Mouse (Mus musculus): ENCODE results near the gene Rnf123. TPM values are rescaled to one million over a fixed set of nuclear protein-coding genes. Genes with fewer than 3 reads are reported as not detected.

Gene Rnf123
- polyA plus RNA-seq, 1 experiment from 2014 or later: 38.2 TPM

DNA sequence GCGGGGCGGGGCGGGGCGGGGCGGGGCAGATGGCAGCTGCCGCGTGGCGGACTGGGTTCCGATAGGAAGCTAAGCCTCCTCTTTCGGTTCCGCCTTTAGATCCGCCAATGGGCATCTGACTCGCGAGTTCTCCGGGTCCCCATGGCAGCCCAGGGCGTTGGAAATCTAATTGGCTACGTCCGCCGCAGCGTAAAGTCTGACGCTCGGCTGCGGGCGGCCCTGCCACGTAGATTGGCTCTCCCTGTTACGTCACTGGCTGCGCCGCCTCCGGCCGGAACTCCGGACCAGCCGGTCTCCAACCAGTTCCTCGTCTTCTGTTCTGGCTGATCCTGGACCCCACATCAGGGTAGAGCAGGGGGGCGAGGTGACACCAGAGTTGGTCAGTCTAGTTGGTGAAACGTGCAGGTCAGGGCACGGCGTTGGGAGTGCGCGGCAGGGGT lies 34.1 kb downstream of the Rnf123 start, which contains the start of gene Gmppb:
Gene Gmppb, plus strand, starts transcription at position 227 of the 440 bp plus-strand sequence.
- H3K9me3 ChIP-seq: no peaks in the 10 kb centered on the region
- peak within 1 kb of the TSS; percentile 75 for H3K4me3 ChIP-seq
- peak within 1 kb of the TSS; percentile 70 for H3K9ac ChIP-seq
- WGBS: under 1% methylated on average over 38 of the region's 39 CpGs
- ATAC-seq (ENCODE audit: insufficient number of reproducible peaks, insufficient read depth, low FRiP score, low TSS enrichment): peak; percentile 87
- peaks cover 56% of the 10 kb centered on the region for H3K36me3 ChIP-seq
- peak within 1 kb of the TSS; percentile 50; the same call in 1 of the 2 replicates for H3K27ac ChIP-seq
- H3K27me3 ChIP-seq: no peaks in the 10 kb centered on the region
- peaks cover 30% of the 10 kb centered on the region for H3K4me1 ChIP-seq
- peak within 1 kb of the TSS; percentile 86 for H3K4me2 ChIP-seq (replicated peaks)

DNA sequence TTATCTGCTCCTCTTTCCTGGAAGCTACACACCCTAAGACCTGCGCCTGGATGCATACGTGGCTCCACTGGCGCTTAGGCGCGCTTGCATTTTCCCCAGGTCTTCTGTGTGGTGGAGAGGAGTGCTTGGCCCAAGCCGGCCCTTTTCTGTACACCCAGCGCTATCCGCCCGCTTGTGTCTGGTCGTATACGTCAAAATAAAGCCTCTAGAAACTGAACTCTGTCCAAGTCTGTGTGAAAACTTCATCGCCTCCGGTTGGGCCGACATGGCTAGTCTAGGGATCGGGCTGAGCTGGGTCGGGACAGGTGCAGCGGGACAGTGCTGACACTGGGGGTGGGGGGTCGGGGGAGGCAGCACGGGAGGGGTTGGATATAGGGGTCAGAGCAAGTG lies 34.6 kb downstream of the Rnf123 start:
- no peaks in the 10 kb centered on the region for H3K27me3 ChIP-seq
- H3K9ac ChIP-seq: peak overlapping the region; percentile 70; the same call in 1 of the 2 replicates
- H3K36me3 ChIP-seq: peaks cover 53% of the 10 kb centered on the region
- WGBS: 2% methylated on average over 18 of the region's 19 CpGs
- H3K4me1 ChIP-seq: peaks cover 30% of the 10 kb centered on the region
- peak overlapping the region; percentile 75 for H3K4me3 ChIP-seq
- no peaks in the 10 kb centered on the region for H3K9me3 ChIP-seq
- 0 out of 2 replicates have a peak overlapping the region, but pooled peaks have one; percentile 14 for H3K27ac ChIP-seq
- peak; percentile 8 for ATAC-seq (ENCODE audit: insufficient number of reproducible peaks, insufficient read depth, low FRiP score, low TSS enrichment)
- H3K4me2 ChIP-seq (replicated peaks): peak overlapping the region; percentile 86

- H3K27ac ChIP-seq: 0 out of 2 replicates have a peak overlapping the region, but pooled peaks have one; percentile 14
- 55% methylated on average over 17 of the region's 17 CpGs for WGBS
- H3K27me3 ChIP-seq: no peaks in the 10 kb centered on the region
- H3K4me3 ChIP-seq: peak overlapping the region; percentile 75
- no peak for ATAC-seq (ENCODE audit: insufficient number of reproducible peaks, insufficient read depth, low FRiP score, low TSS enrichment)
- H3K4me1 ChIP-seq: peaks cover 24% of the 10 kb centered on the region
- 0 out of 2 replicates have a peak overlapping the region, but pooled peaks have one; percentile 70 for H3K9ac ChIP-seq
- H3K36me3 ChIP-seq: peaks cover 60% of the 10 kb centered on the region
- peak overlapping the region; percentile 86 for H3K4me2 ChIP-seq (replicated peaks)
- H3K9me3 ChIP-seq: no peaks in the 10 kb centered on the region
Measured at GRCm38 (mm10) chr9:108047601-108048565, 35.3 kb downstream of the Rnf123 start.

GRCm38 (mm10) chr9:108046582-108046981 lies 36.6 kb downstream of the Rnf123 start:
- peaks cover 65% of the 10 kb centered on the region for H3K36me3 ChIP-seq
- no peak overlapping the region for H3K27ac ChIP-seq
- 89% methylated on average over 4 of the region's 4 CpGs for WGBS
- H3K9ac ChIP-seq: no peak overlapping the region
- no peak overlapping the region for H3K4me2 ChIP-seq (replicated peaks)
- H3K27me3 ChIP-seq: no peaks in the 10 kb centered on the region
- H3K9me3 ChIP-seq: no peaks in the 10 kb centered on the region
- peaks cover 20% of the 10 kb centered on the region for H3K4me1 ChIP-seq
- no peak overlapping the region for H3K4me3 ChIP-seq
- ATAC-seq (ENCODE audit: insufficient number of reproducible peaks, insufficient read depth, low FRiP score, low TSS enrichment): no peak

- no peak overlapping the region for H3K27ac ChIP-seq
- 96% methylated on average over 8 of the region's 8 CpGs for WGBS
- no peak overlapping the region for H3K4me2 ChIP-seq (replicated peaks)
- H3K9ac ChIP-seq: no peak overlapping the region
- H3K4me1 ChIP-seq: peaks cover 14% of the 10 kb centered on the region
- ATAC-seq (ENCODE audit: insufficient number of reproducible peaks, insufficient read depth, low FRiP score, low TSS enrichment): no peak
- no peak overlapping the region for H3K4me3 ChIP-seq
- H3K9me3 ChIP-seq: no peaks in the 10 kb centered on the region
- H3K36me3 ChIP-seq: peaks cover 66% of the 10 kb centered on the region
- no peaks in the 10 kb centered on the region for H3K27me3 ChIP-seq
Measured at GRCm38 (mm10) chr9:108044751-108045492, 38.2 kb downstream of the Rnf123 start.

GRCm38 (mm10) chr9:108035331-108036156 lies 47.6 kb downstream of the Rnf123 start:
- no peak overlapping the region for H3K27ac ChIP-seq
- no peaks in the 10 kb centered on the region for H3K4me1 ChIP-seq
- H3K9ac ChIP-seq: no peak overlapping the region
- H3K4me3 ChIP-seq: no peak overlapping the region
- H3K36me3 ChIP-seq: peaks cover 62% of the 10 kb centered on the region
- H3K9me3 ChIP-seq: no peaks in the 10 kb centered on the region
- ATAC-seq (ENCODE audit: insufficient number of reproducible peaks, insufficient read depth, low FRiP score, low TSS enrichment): no peak
- H3K4me2 ChIP-seq (replicated peaks): no peak overlapping the region
- 92% methylated on average over 2 of the region's 2 CpGs for WGBS
- no peaks in the 10 kb centered on the region for H3K27me3 ChIP-seq

DNA sequence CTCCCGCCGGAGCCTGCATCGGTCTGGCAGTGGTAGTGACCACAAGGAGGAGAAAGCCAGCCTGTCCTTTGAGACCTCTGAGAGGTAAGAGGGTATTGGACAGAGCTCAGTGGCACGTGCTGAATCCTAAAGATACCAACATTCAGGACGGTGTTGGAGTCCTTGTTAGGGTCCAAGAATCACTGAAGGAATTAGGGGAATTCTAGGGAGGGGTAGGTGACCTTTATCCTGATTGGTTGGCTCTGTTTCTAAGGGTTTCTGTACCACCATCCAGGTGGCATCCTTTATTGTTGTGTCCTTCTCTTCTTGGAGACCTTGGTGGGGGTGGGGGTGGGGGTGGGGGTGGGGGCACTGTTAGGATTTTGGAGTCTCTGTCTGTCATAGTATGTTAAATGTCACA lies 51.0 kb downstream of the Rnf123 start:
- H3K9me3 ChIP-seq: no peaks in the 10 kb centered on the region
- ATAC-seq (ENCODE audit: insufficient number of reproducible peaks, insufficient read depth, low FRiP score, low TSS enrichment): no peak
- H3K36me3 ChIP-seq: peaks cover 70% of the 10 kb centered on the region
- H3K4me2 ChIP-seq (replicated peaks): no peak overlapping the region
- no peaks in the 10 kb centered on the region for H3K27me3 ChIP-seq
- H3K9ac ChIP-seq: no peak overlapping the region
- H3K4me1 ChIP-seq: no peaks in the 10 kb centered on the region
- 88% methylated on average over 5 of the region's 5 CpGs for WGBS
- no peak overlapping the region for H3K4me3 ChIP-seq
- H3K27ac ChIP-seq: no peak overlapping the region

- Histone ChIP-seq H3K9me3 (no peaks in the 10 kb centered on the region), H3K4me1 (no peaks in the 10 kb centered on the region), H3K27me3 (no peaks in the 10 kb centered on the region), H3K4me2 (replicated peaks) (no peak overlapping the region), H3K9ac (no peak overlapping the region), H3K27ac (no peak overlapping the region), H3K36me3 (peaks cover 69% of the 10 kb centered on the region), H3K4me3 (no peak overlapping the region)
- ATAC-seq (ENCODE audit: insufficient number of reproducible peaks, insufficient read depth, low FRiP score, low TSS enrichment): no peak
- 98% methylated on average over 3 of the region's 3 CpGs for WGBS
Measured at GRCm38 (mm10) chr9:108027867-108028266, 55.3 kb downstream of the Rnf123 start.

GRCm38 (mm10) chr9:108026584-108026983 lies 56.6 kb downstream of the Rnf123 start:
- H3K36me3 ChIP-seq: peaks cover 57% of the 10 kb centered on the region
- no peak for ATAC-seq (ENCODE audit: insufficient number of reproducible peaks, insufficient read depth, low FRiP score, low TSS enrichment)
- H3K27ac ChIP-seq: no peak overlapping the region
- H3K4me3 ChIP-seq: no peak overlapping the region
- WGBS: 85% methylated on average over 3 of the region's 3 CpGs
- H3K4me1 ChIP-seq: no peaks in the 10 kb centered on the region
- no peaks in the 10 kb centered on the region for H3K27me3 ChIP-seq
- H3K4me2 ChIP-seq (replicated peaks): no peak overlapping the region
- no peaks in the 10 kb centered on the region for H3K9me3 ChIP-seq
- H3K9ac ChIP-seq: no peak overlapping the region

- Histone ChIP-seq H3K27ac (no peak overlapping the region), H3K9ac (no peak overlapping the region), H3K4me3 (no peak overlapping the region), H3K27me3 (no peaks in the 10 kb centered on the region), H3K4me2 (replicated peaks) (no peak overlapping the region), H3K4me1 (no peaks in the 10 kb centered on the region), H3K9me3 (no peaks in the 10 kb centered on the region), H3K36me3 (peaks cover 39% of the 10 kb centered on the region)
- WGBS: 86% methylated on average over 3 of the region's 3 CpGs
- no peak for ATAC-seq (ENCODE audit: insufficient number of reproducible peaks, insufficient read depth, low FRiP score, low TSS enrichment)
Measured at GRCm38 (mm10) chr9:108023216-108023615, 59.9 kb downstream of the Rnf123 start.

- H3K36me3 ChIP-seq: peaks cover 26% of the 10 kb centered on the region
- H3K4me3 ChIP-seq: no peak overlapping the region
- no peaks in the 10 kb centered on the region for H3K9me3 ChIP-seq
- H3K4me1 ChIP-seq: no peaks in the 10 kb centered on the region
- no peak overlapping the region for H3K9ac ChIP-seq
- no peak for ATAC-seq (ENCODE audit: insufficient number of reproducible peaks, insufficient read depth, low FRiP score, low TSS enrichment)
- H3K4me2 ChIP-seq (replicated peaks): no peak overlapping the region
- WGBS: 89% methylated on average over 1 of the region's 1 CpGs
- no peaks in the 10 kb centered on the region for H3K27me3 ChIP-seq
- H3K27ac ChIP-seq: no peak overlapping the region
Measured at GRCm38 (mm10) chr9:108020741-108021140, 62.4 kb downstream of the Rnf123 start.

All from embryonic facial prominence, embryonic 12.5 days (tissue).